Mouse (Mus musculus) liver, embryonic 11.5 days (tissue): ENCODE measurements around the gene Akain1. TPM values are rescaled to one million over a fixed set of nuclear protein-coding genes. Genes with fewer than 3 reads are reported as not detected.

Source experiments
- ATAC-seq: fragments of 200-750 bp; cut with Nextera tagmentation; replicated peaks from 2 replicates; pipeline ENCODE4 v1.8.0; 2017; ENCODE audit warnings: moderate number of reproducible peaks, mild to moderate bottlenecking, moderate TSS enrichment, moderate library complexity; ENCODE audit not compliant: low FRiP score
- DNase-seq: peaks from one replicate; pipeline ENCODE4 v3.0.0-alpha.2; 2017; ENCODE audit warnings: low spot score
- H3K27ac ChIP-seq: fragments of 300-500 bp; sonication (generic); 2 replicates; pipeline ENCODE4 v1.5.1; 2014; ENCODE audit warnings: mild to moderate bottlenecking, low read depth, low read length, control low read depth
- H3K27me3 ChIP-seq: fragments of 300-500 bp; sonication (generic); replicated peaks from 2 replicates; pipeline ENCODE4 v1.6.1; 2014; ENCODE audit warnings: low read length, mixed read lengths; ENCODE audit not compliant: control insufficient read depth, insufficient read depth
- H3K36me3 ChIP-seq: fragments of 300-500 bp; sonication (generic); 2 replicates; pipeline ENCODE4 v1.6.1; 2014; ENCODE audit warnings: mild to moderate bottlenecking, low read length, moderate library complexity, mixed read lengths; ENCODE audit not compliant: control insufficient read depth, insufficient read depth
- H3K4me1 ChIP-seq: fragments of 300-500 bp; sonication (generic); replicated peaks from 2 replicates; pipeline ENCODE4 v1.6.1; 2014; ENCODE audit warnings: low read length, mixed read lengths; ENCODE audit not compliant: control insufficient read depth, insufficient read depth
- H3K4me2 ChIP-seq: fragments of 300-500 bp; sonication (generic); 2 replicates; pipeline ENCODE4 v1.6.1; 2014; ENCODE audit warnings: mild to moderate bottlenecking, control low read depth, moderate library complexity
- H3K4me3 ChIP-seq: fragments of 300-500 bp; sonication (generic); 2 replicates; pipeline ENCODE4 v1.5.1; 2014; ENCODE audit warnings: low read depth, low read length, control low read depth
- H3K9ac ChIP-seq: fragments of 300-500 bp; sonication (generic); 2 replicates; pipeline ENCODE4 v1.6.1; 2014; ENCODE audit warnings: low read depth, low read length, control low read depth
- H3K9me3 ChIP-seq: fragments of 300-500 bp; sonication (generic); 2 replicates; pipeline ENCODE4 v1.6.1; 2016; ENCODE audit warnings: low read length, inconsistent platforms, mixed read lengths; ENCODE audit not compliant: control insufficient read depth
- WGBS: fragments of 180-500 bp; shearing (Covaris S2); extraction: QIAGEN DNeasy Blood & Tissue Kit; methylation state at CpG from one replicate; pipeline ENCODE4 v1.1.7; 2014; 5-methylcytosine and 5-hydroxymethylcytosine counted together
- polyA plus RNA-seq: library from polyadenylated mRNA; unstranded; fragments of >200 nt; fragmentation: Nextera tagmentation; extraction: Ambion mirVana; gene quantifications from 2 replicates; pipeline ENCODE4 v1.2.1, GENCODE M21; 2014

Gene Akain1
- polyA plus RNA-seq, 1 experiment from 2014 or later = not detected

DNA sequence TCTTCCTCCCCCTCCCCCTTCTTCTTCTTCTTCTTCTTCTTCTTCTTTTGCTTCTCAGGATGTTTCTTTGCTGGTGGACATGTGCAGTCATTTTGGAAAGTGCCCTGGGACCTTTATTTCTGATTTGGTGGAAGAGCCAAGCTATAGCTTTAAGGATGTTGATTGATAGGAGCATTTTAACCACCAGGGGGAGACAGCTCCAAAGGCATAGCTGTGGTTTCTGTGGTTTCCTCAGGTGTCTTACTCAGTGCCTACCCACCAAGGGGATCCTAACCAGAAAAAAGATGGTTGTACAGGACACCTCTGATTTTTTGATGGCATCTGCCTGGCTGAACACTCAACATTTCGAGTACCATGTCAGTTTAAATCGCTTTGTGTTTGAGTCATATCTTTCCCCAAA, 56.4 kb downstream of the Akain1 start:
- Histone ChIP-seq H3K27ac (no peak overlapping the region), H3K9me3 (no peaks in the 10 kb centered on the region), H3K9ac (no peak overlapping the region), H3K36me3 (no peaks in the 10 kb centered on the region), H3K4me1 (no peaks in the 10 kb centered on the region), H3K27me3 (no peaks in the 10 kb centered on the region), H3K4me2 (no peak overlapping the region), H3K4me3 (no peak overlapping the region)
- WGBS = 37% methylated on average over 2 of the region's 2 CpGs
- no peak for DNase-seq
- no peak for ATAC-seq

GRCm38 (mm10) chr17:69496125-69496524, 57.0 kb downstream of the Akain1 start:
- Histone ChIP-seq H3K9ac (no peak overlapping the region), H3K27ac (no peak overlapping the region), H3K4me2 (no peak overlapping the region), H3K36me3 (no peaks in the 10 kb centered on the region), H3K27me3 (no peaks in the 10 kb centered on the region), H3K4me1 (no peaks in the 10 kb centered on the region), H3K4me3 (no peak overlapping the region), H3K9me3 (no peaks in the 10 kb centered on the region)
- ATAC-seq (no peak), DNase-seq (no peak)
- WGBS = 74% methylated on average over 3 of the region's 3 CpGs

DNA sequence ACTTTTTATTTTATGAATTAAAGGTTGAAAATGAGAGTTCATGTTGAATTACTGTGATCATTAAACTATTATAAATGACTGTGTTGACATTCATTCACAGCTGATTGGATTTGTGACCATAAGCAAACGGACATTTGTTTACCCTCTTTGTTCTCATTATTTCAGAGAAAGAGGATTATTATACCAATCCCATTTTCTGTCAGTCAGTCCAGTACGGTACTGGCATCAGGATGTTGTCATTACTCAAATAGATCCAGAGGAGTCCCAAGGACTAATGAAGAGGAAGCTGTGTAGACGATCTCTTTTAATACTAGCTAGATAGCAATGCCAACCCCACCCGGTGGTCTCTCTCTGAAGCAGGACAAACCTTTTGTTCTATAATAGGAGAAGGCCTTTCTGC, 58.2 kb downstream of the Akain1 start:
- H3K4me3 ChIP-seq = no peak overlapping the region
- no peak overlapping the region for H3K4me2 ChIP-seq
- H3K27me3 ChIP-seq = no peaks in the 10 kb centered on the region
- no peaks in the 10 kb centered on the region for H3K4me1 ChIP-seq
- 69% methylated on average over 4 of the region's 4 CpGs for WGBS
- no peak for DNase-seq
- no peak overlapping the region for H3K9ac ChIP-seq
- ATAC-seq = no peak
- no peaks in the 10 kb centered on the region for H3K36me3 ChIP-seq
- no peak overlapping the region for H3K27ac ChIP-seq
- no peaks in the 10 kb centered on the region for H3K9me3 ChIP-seq

DNA sequence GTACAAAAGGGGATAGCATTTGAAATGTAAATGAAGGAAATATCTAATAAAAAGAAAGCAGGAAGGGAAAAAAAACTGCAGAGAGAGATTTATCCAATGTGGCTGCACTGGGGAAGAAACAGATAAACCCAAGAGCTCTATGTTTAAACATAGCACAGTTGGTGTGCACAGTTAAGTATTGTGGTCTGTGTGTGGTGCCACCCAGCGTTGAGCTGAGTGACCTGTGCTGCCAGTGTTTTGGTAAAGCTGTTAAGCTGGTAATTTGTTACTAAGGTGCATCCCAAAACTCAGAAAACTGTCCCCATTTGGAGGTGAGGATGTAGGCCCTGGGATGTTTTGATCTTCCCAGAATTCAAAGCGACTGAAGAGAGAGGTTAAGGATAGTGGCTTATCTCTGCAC, 59.8 kb downstream of the Akain1 start:
- no peak for ATAC-seq

DNA sequence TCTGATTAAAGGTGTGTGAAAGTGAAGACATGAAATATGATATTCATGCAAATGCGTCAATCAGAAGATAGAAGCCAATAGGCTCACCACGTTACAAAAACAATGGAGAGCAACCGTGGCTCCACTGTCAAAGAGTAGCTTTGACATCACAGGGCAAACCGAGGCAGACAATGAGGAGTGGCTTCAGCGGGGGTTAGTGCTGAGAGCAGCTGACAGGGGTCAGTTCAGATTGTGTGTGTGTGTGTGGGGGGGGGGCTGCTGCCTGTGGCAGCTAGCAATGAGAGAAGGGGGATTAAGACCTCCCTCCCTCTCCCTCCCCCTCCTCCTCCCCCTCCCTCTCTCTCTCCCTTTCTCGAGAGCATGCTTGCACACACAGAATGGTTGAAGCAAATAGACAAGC, 60.3 kb downstream of the Akain1 start:
- ATAC-seq = no peak
- H3K4me2 ChIP-seq = no peak overlapping the region
- H3K9me3 ChIP-seq = no peaks in the 10 kb centered on the region
- no peak overlapping the region for H3K27ac ChIP-seq
- no peak overlapping the region for H3K9ac ChIP-seq
- no peaks in the 10 kb centered on the region for H3K4me1 ChIP-seq
- H3K4me3 ChIP-seq = no peak overlapping the region
- no peak for DNase-seq
- no peaks in the 10 kb centered on the region for H3K36me3 ChIP-seq
- H3K27me3 ChIP-seq = no peaks in the 10 kb centered on the region
- 41% methylated on average over 6 of the region's 6 CpGs for WGBS

More for the DNA sequence above, 59.8 kb downstream of the Akain1 start:
- H3K9ac ChIP-seq = no peak overlapping the region
- H3K27ac ChIP-seq = no peak overlapping the region
- no peaks in the 10 kb centered on the region for H3K36me3 ChIP-seq
- H3K4me3 ChIP-seq = no peak overlapping the region
- no peaks in the 10 kb centered on the region for H3K27me3 ChIP-seq
- H3K4me2 ChIP-seq = no peak overlapping the region
- H3K9me3 ChIP-seq = no peaks in the 10 kb centered on the region
- DNase-seq = no peak
- no peaks in the 10 kb centered on the region for H3K4me1 ChIP-seq
- 44% methylated on average over 2 of the region's 2 CpGs for WGBS

GRCm38 (mm10) chr17:69506070-69506469, 66.9 kb downstream of the Akain1 start:
- 46% methylated on average over 3 of the region's 3 CpGs for WGBS
- Histone ChIP-seq H3K27me3 (no peaks in the 10 kb centered on the region), H3K4me3 (no peak overlapping the region), H3K27ac (no peak overlapping the region), H3K4me1 (no peaks in the 10 kb centered on the region), H3K4me2 (no peak overlapping the region), H3K9me3 (no peaks in the 10 kb centered on the region), H3K36me3 (no peaks in the 10 kb centered on the region), H3K9ac (no peak overlapping the region)
- DNase-seq (no peak), ATAC-seq (no peak)

GRCm38 (mm10) chr17:69516344-69516907, 77.3 kb downstream of the Akain1 start:
- H3K4me2 ChIP-seq = no peak overlapping the region
- 87% methylated on average over 4 of the region's 4 CpGs for WGBS
- H3K27me3 ChIP-seq = no peaks in the 10 kb centered on the region
- H3K36me3 ChIP-seq = no peaks in the 10 kb centered on the region
- no peak overlapping the region for H3K9ac ChIP-seq
- H3K4me1 ChIP-seq = no peaks in the 10 kb centered on the region
- ATAC-seq (no peak), DNase-seq (no peak)
- H3K4me3 ChIP-seq = no peak overlapping the region
- no peak overlapping the region for H3K27ac ChIP-seq
- no peaks in the 10 kb centered on the region for H3K9me3 ChIP-seq

- no peak for DNase-seq
- H3K27me3 ChIP-seq = no peaks in the 10 kb centered on the region
- H3K27ac ChIP-seq = no peak overlapping the region
- 76% methylated on average over 5 of the region's 5 CpGs for WGBS
- no peaks in the 10 kb centered on the region for H3K36me3 ChIP-seq
- H3K9me3 ChIP-seq = no peaks in the 10 kb centered on the region
- H3K4me2 ChIP-seq = no peak overlapping the region
- H3K4me1 ChIP-seq = no peaks in the 10 kb centered on the region
- H3K4me3 ChIP-seq = no peak overlapping the region
- H3K9ac ChIP-seq = no peak overlapping the region
- ATAC-seq = no peak
These were observed 92.3 kb downstream of the Akain1 start for GRCm38 (mm10) chr17:69531472-69531871.
